Mouse (Mus musculus): Measurements from ENCODE around the gene Mmrn2. TPM values are rescaled to one million over a fixed set of nuclear protein-coding genes. Genes with fewer than 3 reads are reported as not detected.

Mmrn2 gene
- polyA plus RNA-seq, 1 experiment from 2014 or later: 2.6 TPM

GRCm38 (mm10) chr14:34375941-34376340, 676 bp downstream of the Mmrn2 start:
- Histone ChIP-seq H3K4me3 (replicated peaks) (0 out of 2 replicates have a peak overlapping the region, but pooled peaks have one; percentile 12), H3K4me2 (no peak overlapping the region), H3K36me3 (replicated peaks) (no peaks in the 10 kb centered on the region), H3K9ac (no peak overlapping the region), H3K4me1 (replicated peaks) (no peaks in the 10 kb centered on the region), H3K27ac (replicated peaks) (no peak overlapping the region), H3K27me3 (no peaks in the 10 kb centered on the region), H3K9me3 (replicated peaks) (no peaks in the 10 kb centered on the region)
- WGBS (ENCODE audit: insufficient replicate concordance): 72% methylated on average over 5 of the region's 5 CpGs
- no peak for ATAC-seq (ENCODE audit: insufficient read depth)

GRCm38 (mm10) chr14:34377121-34377520, 1.9 kb downstream of the Mmrn2 start:
- Histone ChIP-seq H3K9ac (no peak overlapping the region), H3K4me2 (no peak overlapping the region), H3K4me3 (replicated peaks) (no peak overlapping the region), H3K27ac (replicated peaks) (no peak overlapping the region), H3K27me3 (no peaks in the 10 kb centered on the region), H3K9me3 (replicated peaks) (no peaks in the 10 kb centered on the region), H3K4me1 (replicated peaks) (no peaks in the 10 kb centered on the region), H3K36me3 (replicated peaks) (no peaks in the 10 kb centered on the region)
- 52% methylated on average over 4 of the region's 4 CpGs for WGBS (ENCODE audit: insufficient replicate concordance)
- ATAC-seq (ENCODE audit: insufficient read depth): no peak

DNA sequence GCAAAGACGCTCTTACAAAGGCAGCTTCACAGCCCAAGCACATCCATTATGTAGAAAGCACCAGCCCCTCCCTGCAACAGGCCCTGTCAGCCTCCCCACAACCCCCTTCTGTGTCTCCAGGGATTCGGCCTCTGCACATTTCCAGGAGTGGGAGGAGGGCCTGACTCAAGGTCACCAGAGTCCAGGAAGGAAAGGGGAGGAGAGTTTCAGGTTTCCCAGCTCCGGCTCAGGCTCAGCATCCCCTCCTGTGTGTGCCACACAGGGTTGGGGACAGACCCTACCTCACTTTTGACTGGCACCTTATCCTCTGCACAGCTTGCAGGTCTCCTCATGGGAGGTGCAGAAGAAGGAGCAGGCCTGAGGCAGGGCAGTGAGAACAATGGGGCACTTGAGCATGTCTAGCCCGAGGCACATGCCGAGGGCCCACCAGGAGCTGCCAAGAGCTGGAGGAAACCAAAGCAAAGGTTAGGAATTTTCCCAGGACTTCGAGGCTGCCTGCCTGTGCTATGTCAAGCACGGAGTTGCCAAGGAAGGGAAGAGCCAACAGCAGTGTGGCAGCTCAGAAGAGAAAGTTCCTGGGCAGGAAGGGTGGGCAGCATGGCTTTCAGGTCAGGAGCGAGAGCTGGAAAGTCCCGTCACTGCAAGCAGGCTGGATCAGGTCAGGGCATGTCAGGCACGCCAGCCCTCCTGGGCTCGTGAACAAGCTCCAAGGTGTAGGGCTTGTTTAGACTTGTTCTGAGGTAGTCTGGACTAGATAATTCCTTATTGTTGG, 3.5 kb downstream of the Mmrn2 start:
- Histone ChIP-seq H3K27me3 (no peaks in the 10 kb centered on the region), H3K4me3 (replicated peaks) (no peak overlapping the region), H3K9me3 (replicated peaks) (no peaks in the 10 kb centered on the region), H3K9ac (no peak overlapping the region), H3K27ac (replicated peaks) (no peak overlapping the region), H3K4me2 (no peak overlapping the region), H3K36me3 (replicated peaks) (no peaks in the 10 kb centered on the region), H3K4me1 (replicated peaks) (no peaks in the 10 kb centered on the region)
- ATAC-seq (ENCODE audit: insufficient read depth): no peak
- 53% methylated on average over 11 of the region's 11 CpGs for WGBS (ENCODE audit: insufficient replicate concordance)

- H3K9ac ChIP-seq: no peak overlapping the region
- no peak for ATAC-seq (ENCODE audit: insufficient read depth)
- no peaks in the 10 kb centered on the region for H3K36me3 ChIP-seq (replicated peaks)
- WGBS (ENCODE audit: insufficient replicate concordance): 70% methylated on average over 9 of the region's 9 CpGs
- H3K27me3 ChIP-seq: no peaks in the 10 kb centered on the region
- H3K4me2 ChIP-seq: no peak overlapping the region
- H3K4me3 ChIP-seq (replicated peaks): no peak overlapping the region
- no peak overlapping the region for H3K27ac ChIP-seq (replicated peaks)
- no peaks in the 10 kb centered on the region for H3K9me3 ChIP-seq (replicated peaks)
- no peaks in the 10 kb centered on the region for H3K4me1 ChIP-seq (replicated peaks)
Measured at GRCm38 (mm10) chr14:34382921-34383704, 7.8 kb downstream of the Mmrn2 start.

DNA sequence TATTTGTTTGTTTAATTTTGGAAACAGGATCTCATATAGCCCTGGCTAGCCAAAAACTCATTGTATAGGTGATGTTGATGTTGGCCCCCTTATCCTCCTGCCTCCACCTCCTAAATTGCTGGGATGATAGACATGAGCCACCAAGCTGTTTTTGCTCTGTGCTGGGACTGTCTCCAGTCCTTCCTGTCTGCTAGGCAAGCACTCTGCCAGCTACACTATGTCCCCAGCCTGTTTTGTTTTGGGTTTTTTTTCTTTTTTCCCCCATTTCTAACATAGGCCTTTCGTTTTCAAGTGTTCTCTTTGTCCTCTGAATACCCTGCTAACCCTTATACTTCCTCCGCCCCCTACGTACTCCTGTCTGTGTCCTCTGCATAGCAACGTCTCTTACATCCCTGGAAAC, 18.0 kb downstream of the Mmrn2 start:
- H3K4me1 ChIP-seq (replicated peaks): no peaks in the 10 kb centered on the region
- H3K36me3 ChIP-seq (replicated peaks): no peaks in the 10 kb centered on the region
- no peaks in the 10 kb centered on the region for H3K9me3 ChIP-seq (replicated peaks)
- no peak overlapping the region for H3K9ac ChIP-seq
- no peak for ATAC-seq (ENCODE audit: insufficient read depth)
- H3K27ac ChIP-seq (replicated peaks): no peak overlapping the region
- no peak overlapping the region for H3K4me2 ChIP-seq
- H3K27me3 ChIP-seq: no peaks in the 10 kb centered on the region
- 53% methylated on average over 4 of the region's 4 CpGs for WGBS (ENCODE audit: insufficient replicate concordance)
- no peak overlapping the region for H3K4me3 ChIP-seq (replicated peaks)

DNA sequence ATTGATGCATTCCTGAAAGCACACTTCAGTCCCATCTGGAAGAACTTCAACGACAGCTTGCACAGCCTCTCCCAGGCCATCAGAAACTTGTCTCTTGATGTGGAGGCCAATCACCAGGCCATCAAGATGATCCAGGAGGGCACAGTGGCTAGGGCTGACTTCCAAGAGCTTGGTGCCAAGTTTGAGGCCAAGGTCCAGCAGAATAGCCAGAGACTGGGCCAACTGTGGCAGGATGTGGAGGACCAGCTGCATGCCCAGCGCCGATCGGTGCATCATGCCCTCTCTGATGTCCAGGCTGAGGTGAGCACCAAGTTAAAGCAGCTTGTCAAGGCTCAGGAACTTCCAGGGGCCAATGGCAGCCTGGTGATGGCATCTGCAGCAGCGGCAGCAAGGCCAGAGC, 22.6 kb downstream of the Mmrn2 start:
- WGBS (ENCODE audit: insufficient replicate concordance): 74% methylated on average over 5 of the region's 5 CpGs

DNA sequence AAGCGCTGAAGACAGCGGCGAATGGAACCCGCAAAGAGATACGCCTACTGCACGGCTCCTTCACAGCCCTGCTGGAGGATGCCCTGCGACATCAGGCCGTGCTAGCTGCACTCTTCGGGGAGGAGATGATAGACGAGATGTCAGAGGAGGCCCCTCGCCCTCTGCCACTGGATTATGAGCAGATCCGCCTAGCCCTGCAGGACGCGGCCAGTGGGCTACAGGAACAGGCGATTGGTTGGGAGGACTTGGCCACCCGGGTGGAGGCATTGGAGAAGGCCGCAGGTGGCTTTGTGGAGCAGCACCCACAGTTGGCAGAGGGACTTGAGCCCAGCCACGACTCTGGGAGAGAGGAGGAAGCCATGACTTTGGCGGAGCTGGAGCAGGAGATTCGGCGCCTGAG, 23.6 kb downstream of the Mmrn2 start:
- Histone ChIP-seq H3K9ac (no peak overlapping the region), H3K27ac (replicated peaks) (no peak overlapping the region), H3K9me3 (replicated peaks) (no peaks in the 10 kb centered on the region), H3K4me1 (replicated peaks) (no peaks in the 10 kb centered on the region), H3K4me2 (no peak overlapping the region), H3K4me3 (replicated peaks) (no peak overlapping the region), H3K36me3 (replicated peaks) (no peaks in the 10 kb centered on the region), H3K27me3 (no peaks in the 10 kb centered on the region)
- ATAC-seq (ENCODE audit: insufficient read depth): no peak
- 80% methylated on average over 21 of the region's 21 CpGs for WGBS (ENCODE audit: insufficient replicate concordance)

More for the DNA sequence above, 22.6 kb downstream of the Mmrn2 start:
- H3K9ac ChIP-seq: no peak overlapping the region
- no peaks in the 10 kb centered on the region for H3K36me3 ChIP-seq (replicated peaks)
- no peaks in the 10 kb centered on the region for H3K9me3 ChIP-seq (replicated peaks)
- no peaks in the 10 kb centered on the region for H3K4me1 ChIP-seq (replicated peaks)
- ATAC-seq (ENCODE audit: insufficient read depth): no peak
- no peak overlapping the region for H3K4me3 ChIP-seq (replicated peaks)
- no peak overlapping the region for H3K4me2 ChIP-seq
- no peak overlapping the region for H3K27ac ChIP-seq (replicated peaks)
- no peaks in the 10 kb centered on the region for H3K27me3 ChIP-seq

- WGBS (ENCODE audit: insufficient replicate concordance): 75% methylated on average over 6 of the region's 6 CpGs
- H3K27ac ChIP-seq (replicated peaks): no peak overlapping the region
- no peak overlapping the region for H3K4me2 ChIP-seq
- H3K4me1 ChIP-seq (replicated peaks): no peaks in the 10 kb centered on the region
- H3K9ac ChIP-seq: no peak overlapping the region
- H3K36me3 ChIP-seq (replicated peaks): no peaks in the 10 kb centered on the region
- H3K4me3 ChIP-seq (replicated peaks): no peak overlapping the region
- no peaks in the 10 kb centered on the region for H3K9me3 ChIP-seq (replicated peaks)
- ATAC-seq (ENCODE audit: insufficient read depth): no peak
- H3K27me3 ChIP-seq: no peaks in the 10 kb centered on the region
Measured at GRCm38 (mm10) chr14:34399301-34399700, 24.0 kb downstream of the Mmrn2 start.

GRCm38 (mm10) chr14:34400021-34400420, 24.8 kb downstream of the Mmrn2 start:
- Histone ChIP-seq H3K4me3 (replicated peaks) (no peak overlapping the region), H3K4me2 (no peak overlapping the region), H3K4me1 (replicated peaks) (no peaks in the 10 kb centered on the region), H3K27ac (replicated peaks) (no peak overlapping the region), H3K9ac (no peak overlapping the region), H3K9me3 (replicated peaks) (no peaks in the 10 kb centered on the region), H3K36me3 (replicated peaks) (no peaks in the 10 kb centered on the region), H3K27me3 (no peaks in the 10 kb centered on the region)
- no peak for ATAC-seq (ENCODE audit: insufficient read depth)
- 73% methylated on average over 3 of the region's 3 CpGs for WGBS (ENCODE audit: insufficient replicate concordance)

- Histone ChIP-seq H3K4me2 (no peak overlapping the region), H3K27ac (replicated peaks) (no peak overlapping the region), H3K36me3 (replicated peaks) (no peaks in the 10 kb centered on the region), H3K27me3 (no peaks in the 10 kb centered on the region), H3K4me3 (replicated peaks) (no peak overlapping the region), H3K4me1 (replicated peaks) (no peaks in the 10 kb centered on the region), H3K9me3 (replicated peaks) (no peaks in the 10 kb centered on the region), H3K9ac (no peak overlapping the region)
- WGBS (ENCODE audit: insufficient replicate concordance): 20% methylated on average over 6 of the region's 6 CpGs
- no peak for ATAC-seq (ENCODE audit: insufficient read depth)
Measured at GRCm38 (mm10) chr14:34401135-34401534, 25.9 kb downstream of the Mmrn2 start.

- no peak; the same call in 1 of the 2 replicates for ATAC-seq (ENCODE audit: insufficient read depth)
Measured at GRCm38 (mm10) chr14:34402871-34403270, 27.6 kb downstream of the Mmrn2 start.

More at GRCm38 (mm10) chr14:34402871-34403270, 27.6 kb downstream of the Mmrn2 start:
- no peaks in the 10 kb centered on the region for H3K36me3 ChIP-seq (replicated peaks)
- no peaks in the 10 kb centered on the region for H3K4me1 ChIP-seq (replicated peaks)
- H3K9ac ChIP-seq: no peak overlapping the region
- WGBS (ENCODE audit: insufficient replicate concordance): 61% methylated on average over 8 of the region's 8 CpGs
- H3K4me2 ChIP-seq: no peak overlapping the region
- H3K27ac ChIP-seq (replicated peaks): no peak overlapping the region
- no peaks in the 10 kb centered on the region for H3K9me3 ChIP-seq (replicated peaks)
- H3K27me3 ChIP-seq: no peaks in the 10 kb centered on the region
- H3K4me3 ChIP-seq (replicated peaks): no peak overlapping the region

All from liver, embryonic 15.5 days (tissue).